Mouse (Mus musculus) gastrocnemius, adult 2 months (tissue): ENCODE data around the gene Tcf12. TPM values are rescaled to one million over a fixed set of nuclear protein-coding genes. Genes with fewer than 3 reads are reported as not detected.

Experiments used
- DNase-seq: peaks from one replicate; pipeline ENCODE4 v3.0.0; 2022
- H3K27ac ChIP-seq: fragments of 200-600 bp; 2 replicates; pipeline ENCODE4 v1.8.1; 2022; ENCODE audit warnings: mild to moderate bottlenecking
- H3K4me3 ChIP-seq: fragments of 200-600 bp; 2 replicates; pipeline ENCODE4 v1.8.1; 2022; ENCODE audit warnings: mild to moderate bottlenecking, moderate library complexity
- CTCF ChIP-seq: fragments of 200-600 bp; IDR thresholded peaks from 2 replicates; pipeline ENCODE4 v1.8.1; 2022; ENCODE audit warnings: antibody characterized with exemption, mild to moderate bottlenecking, moderate library complexity
- intact Hi-C: fragments of 180-260 bp; cut with DNase I; formaldehyde crosslinking; loops from one replicate; pipeline ENCODE4 v1.15.1; 2025
- total RNA-seq, 2 experiments: library from RNA; stranded (reverse); gene quantifications; 2 replicates each; pipeline ENCODE4 v1.2.3; 2021

Gene Tcf12
- total RNA-seq, 2 experiments from 2014 or later: 24.3 to 32.1 TPM

- peak overlapping the region; percentile 77 for H3K27ac ChIP-seq
- intact Hi-C loops: loop anchor here (10.0 kb wide), 1 partner anchor 125 kb away; no protein-coding TSS in a partner anchor
- peak; percentile 56 for DNase-seq
- no peak for TF ChIP-seq CTCF
- H3K4me3 ChIP-seq: peak overlapping the region; percentile 57
These were observed 152.2 kb downstream of the Tcf12 start for GRCm38 (mm10) chr9:71959259-71960025.

DNA sequence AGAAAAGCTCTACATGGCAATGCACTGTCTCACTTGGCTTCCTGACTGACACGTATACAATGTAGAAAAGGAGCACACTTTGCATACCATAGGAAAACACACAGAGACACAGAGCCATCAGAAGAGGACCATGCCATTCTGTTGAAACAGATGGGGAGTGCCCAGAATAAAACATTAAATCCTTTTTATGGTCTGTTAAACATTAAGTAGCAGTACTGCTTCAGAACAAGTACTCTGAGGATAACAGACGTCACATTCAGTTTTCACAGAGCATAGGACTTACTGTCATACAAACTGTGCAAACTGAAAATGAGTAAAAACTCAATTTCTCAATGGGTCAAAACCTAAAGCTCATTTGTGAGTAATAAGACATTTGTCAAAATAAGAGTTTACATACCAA lies 158.5 kb downstream of the Tcf12 start:
- intact Hi-C loops: loop anchor here (10.0 kb wide), 1 partner anchor 118 kb away; no protein-coding TSS in a partner anchor
- Histone ChIP-seq H3K4me3 (no peak overlapping the region), H3K27ac (no peak overlapping the region)
- TF ChIP-seq CTCF: no peak
- DNase-seq: no peak

DNA sequence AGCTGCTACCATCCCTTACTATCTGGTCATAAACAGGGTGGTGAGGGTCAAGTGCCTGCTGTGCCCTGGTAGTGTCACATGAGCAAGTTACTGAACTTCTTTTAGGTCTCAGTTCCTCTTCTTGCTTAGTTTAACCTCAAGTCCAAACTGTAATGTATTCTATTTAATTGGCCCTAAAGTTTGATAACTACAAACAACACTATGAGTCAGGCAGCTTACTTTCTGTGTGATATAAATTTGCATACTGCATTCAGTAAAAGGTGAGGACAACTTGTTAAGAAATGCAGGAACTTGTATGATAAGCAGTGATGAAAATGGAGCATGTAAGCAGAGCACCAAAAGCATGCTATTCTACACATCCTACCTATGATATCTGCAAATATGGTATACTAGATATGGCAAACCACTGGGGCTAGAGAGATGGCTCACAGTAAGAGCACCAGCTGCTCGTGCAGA lies 159.0 kb downstream of the Tcf12 start:
- DNase-seq: no peak
- Histone ChIP-seq H3K4me3 (no peak overlapping the region), H3K27ac (no peak overlapping the region)
- intact Hi-C loops: loop anchor here (10.0 kb wide), 1 partner anchor 118 kb away; no protein-coding TSS in a partner anchor
- TF ChIP-seq CTCF: no peak

- intact Hi-C loops: loop anchor here (10.0 kb wide), 1 partner anchor 117 kb away; no protein-coding TSS in a partner anchor
- no peak for TF ChIP-seq CTCF
These were observed 159.7 kb downstream of the Tcf12 start for GRCm38 (mm10) chr9:71951926-71952325.

DNA sequence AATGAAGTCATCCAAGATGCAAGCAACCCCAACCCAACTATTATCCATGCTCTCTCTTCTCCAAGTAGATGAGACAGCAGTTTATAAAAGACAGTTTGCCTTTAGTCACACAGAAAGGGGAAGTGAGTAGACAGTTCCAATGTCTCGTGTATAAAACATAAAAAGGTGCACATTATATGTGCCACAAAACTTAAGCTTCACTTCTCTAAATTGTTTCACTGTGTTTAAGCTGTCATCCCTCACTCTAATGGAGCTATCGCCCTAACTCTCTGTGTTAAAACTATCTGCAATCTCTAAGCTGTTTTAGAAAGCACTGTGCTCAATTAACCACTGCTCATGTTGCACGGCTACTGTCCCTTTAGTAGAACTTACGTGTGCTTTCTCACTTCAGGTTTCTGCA lies 160.3 kb downstream of the Tcf12 start:
- Histone ChIP-seq H3K27ac (peak overlapping the region; percentile 25; the same call in 1 of the 2 replicates), H3K4me3 (no peak overlapping the region)
- no peak for TF ChIP-seq CTCF
- intact Hi-C loops: loop anchor here (10.0 kb wide), 1 partner anchor 117 kb away; no protein-coding TSS in a partner anchor
- DNase-seq: no peak

More at GRCm38 (mm10) chr9:71951926-71952325, 159.7 kb downstream of the Tcf12 start:
- Histone ChIP-seq H3K4me3 (no peak overlapping the region), H3K27ac (no peak overlapping the region)
- DNase-seq: no peak

DNA sequence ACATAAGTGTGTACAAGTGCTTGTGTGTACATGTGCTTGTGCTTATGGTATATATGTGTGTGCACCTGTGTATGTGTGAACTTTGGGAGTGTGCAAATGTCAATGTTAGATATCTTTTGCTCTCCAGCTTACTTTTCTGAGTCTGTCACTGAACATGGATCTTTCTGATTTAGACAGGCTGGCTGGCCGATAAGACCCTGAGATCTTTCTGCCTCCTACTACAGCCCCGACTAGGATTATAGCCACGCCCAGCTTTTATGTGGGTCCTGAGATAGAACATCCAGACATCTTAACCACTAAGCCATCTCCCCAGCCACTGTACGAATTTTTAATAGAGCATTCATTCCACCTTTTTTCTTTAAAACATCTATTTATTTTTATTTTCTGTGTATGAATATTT lies 166.9 kb downstream of the Tcf12 start:
- no peak for TF ChIP-seq CTCF

GRCm38 (mm10) chr9:71942424-71942823 lies 169.2 kb downstream of the Tcf12 start:
- DNase-seq: no peak
- no peak for TF ChIP-seq CTCF
- no peak overlapping the region for H3K4me3 ChIP-seq
- no peak overlapping the region for H3K27ac ChIP-seq
- intact Hi-C loops: no loop called here

More for the DNA sequence above, 166.9 kb downstream of the Tcf12 start:
- DNase-seq: no peak
- Histone ChIP-seq H3K4me3 (no peak overlapping the region), H3K27ac (no peak overlapping the region)
- intact Hi-C loops: no loop called here

GRCm38 (mm10) chr9:71940016-71940415 lies 171.7 kb downstream of the Tcf12 start:
- no peak for TF ChIP-seq CTCF
- Histone ChIP-seq H3K4me3 (no peak overlapping the region), H3K27ac (no peak overlapping the region)
- intact Hi-C loops: no loop called here
- DNase-seq: no peak

DNA sequence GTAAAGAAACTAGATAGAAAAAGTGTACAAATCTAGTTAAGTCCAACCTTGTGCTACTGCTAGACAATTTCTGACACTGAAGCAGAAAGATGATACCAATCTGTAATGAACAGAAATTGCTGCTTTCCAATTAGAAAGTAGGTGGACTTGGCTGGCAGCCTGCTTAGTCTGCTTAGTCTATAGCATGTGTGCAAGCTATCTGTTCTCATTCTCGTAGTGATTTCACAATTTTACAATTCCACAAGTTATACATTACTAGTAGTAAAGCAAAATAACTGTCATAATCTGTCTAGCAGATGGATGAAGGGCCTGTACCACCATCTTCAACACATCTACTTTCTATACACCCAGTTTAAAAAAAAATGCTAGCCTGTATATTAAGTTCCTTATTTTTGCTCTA lies 175.5 kb downstream of the Tcf12 start:
- H3K4me3 ChIP-seq: no peak overlapping the region
- intact Hi-C loops: no loop called here
- TF ChIP-seq CTCF: no peak
- DNase-seq: no peak
- no peak overlapping the region for H3K27ac ChIP-seq

- H3K4me3 ChIP-seq: no peak overlapping the region
- TF ChIP-seq CTCF: no peak
- intact Hi-C loops: no loop called here
- H3K27ac ChIP-seq: no peak overlapping the region
- DNase-seq: no peak
These were observed 176.8 kb downstream of the Tcf12 start for GRCm38 (mm10) chr9:71934833-71935232.

- no peak overlapping the region for H3K27ac ChIP-seq
- TF ChIP-seq CTCF: no peak
- intact Hi-C loops: no loop called here
These were observed 179.7 kb downstream of the Tcf12 start for GRCm38 (mm10) chr9:71931965-71932364.

GRCm38 (mm10) chr9:71931358-71931715 lies 180.3 kb downstream of the Tcf12 start:
- intact Hi-C loops: no loop called here
- H3K27ac ChIP-seq: no peak overlapping the region
- no peak overlapping the region for H3K4me3 ChIP-seq
- TF ChIP-seq CTCF: no peak
- no peak for DNase-seq

More at GRCm38 (mm10) chr9:71931965-71932364, 179.7 kb downstream of the Tcf12 start:
- H3K4me3 ChIP-seq: no peak overlapping the region
- no peak for DNase-seq
